Mouse (Mus musculus) liver, embryonic 14.5 days (tissue): Measurements from ENCODE around the gene Ltc4s. TPM values are rescaled to one million over a fixed set of nuclear protein-coding genes. Genes with fewer than 3 reads are reported as not detected.

ENCODE experiments used
- ATAC-seq: fragments of 200-750 bp; cut with Nextera tagmentation; 2 replicates; pipeline ENCODE4 v1.8.0; 2017; ENCODE audit warnings: moderate number of reproducible peaks, mild to moderate bottlenecking, moderate library complexity; ENCODE audit not compliant: insufficient read depth
- DNase-seq, 3 experiments: peaks; one replicate each; pipeline ENCODE4 v3.0.0-alpha.2; 2012 to 2013; ENCODE audit warnings: low read depth in 3 of 3, low spot score in 3 of 3
- H3K27ac ChIP-seq: fragments of 300-500 bp; sonication (generic); 2 replicates; pipeline ENCODE4 v1.5.1; 2014; ENCODE audit warnings: moderate library complexity, mild to moderate bottlenecking, control low read depth, inconsistent platforms
- H3K27me3 ChIP-seq: fragments of 300-500 bp; sonication (generic); 2 replicates; pipeline ENCODE4 v1.6.1; 2014; ENCODE audit warnings: mild to moderate bottlenecking, low read length, moderate library complexity; ENCODE audit not compliant: control insufficient read depth, insufficient read depth
- H3K36me3 ChIP-seq: fragments of 300-500 bp; sonication (generic); replicated peaks from 2 replicates; pipeline ENCODE4 v1.6.1; 2014; ENCODE audit warnings: low read depth; ENCODE audit not compliant: control insufficient read depth, insufficient read depth
- H3K4me1 ChIP-seq, 2 experiments: fragments of 200-500 bp in 1 of 2; fragments of 300-500 bp in 1 of 2; sonication (generic) in 1 of 2; replicated peaks; 2 replicates each; pipeline ENCODE4 v1.6.1; 2012 to 2014; ENCODE audit warnings: antibody characterized with exemption in 1 of 2, inconsistent platforms in 1 of 2, low read length in 1 of 2; ENCODE audit not compliant: control insufficient read depth in 2 of 2, insufficient read depth in 2 of 2
- H3K4me2 ChIP-seq: fragments of 300-500 bp; sonication (generic); 2 replicates; pipeline ENCODE4 v1.6.1; 2014; ENCODE audit warnings: low read depth, mild to moderate bottlenecking, control low read depth, moderate library complexity
- H3K4me3 ChIP-seq, 2 experiments: fragments of 200-500 bp in 1 of 2; fragments of 300-500 bp in 1 of 2; sonication (generic) in 1 of 2; 2 replicates each; pipeline ENCODE4 v1.5.1; 2012 to 2014; ENCODE audit warnings: low read depth in 2 of 2, low read length in 2 of 2, mild to moderate bottlenecking in 2 of 2, control low read depth in 1 of 2, inconsistent platforms in 1 of 2, moderate library complexity in 1 of 2; ENCODE audit not compliant: insufficient read depth in 1 of 2
- H3K9ac ChIP-seq: fragments of 300-500 bp; sonication (generic); replicated peaks from 2 replicates; pipeline ENCODE4 v1.6.1; 2014; ENCODE audit warnings: mild to moderate bottlenecking, control low read depth, moderate library complexity
- H3K9me3 ChIP-seq: fragments of 300-500 bp; sonication (generic); 2 replicates; pipeline ENCODE4 v1.6.1; 2016; ENCODE audit warnings: low read length, mixed read lengths; ENCODE audit not compliant: control insufficient read depth
- CTCF ChIP-seq: IDR thresholded peaks from 2 replicates; pipeline ENCODE4 v1.5.1; 2016; ENCODE audit warnings: antibody characterized with exemption, low read depth, control low read depth
- EP300 ChIP-seq: IDR thresholded peaks from 2 replicates; pipeline ENCODE4 v1.6.1; 2016; ENCODE audit warnings: antibody characterized with exemption, low read depth
- WGBS: fragments of 180-500 bp; shearing (Covaris S2); extraction: QIAGEN DNeasy Blood & Tissue Kit; methylation state at CpG from one replicate; pipeline ENCODE4 v1.1.7; 2014; ENCODE audit not compliant: insufficient replicate concordance; 5-methylcytosine and 5-hydroxymethylcytosine counted together
- polyA plus RNA-seq, 2 experiments: library from polyadenylated mRNA; depleted of rRNA in 1 of 2; stranded (reverse) in 1 of 2; unstranded in 1 of 2; fragments of >200 nt; fragmentation: Nextera tagmentation in 1 of 2; extraction: Ambion mirVana in 1 of 2; gene quantifications; 2 replicates each; pipeline versions ENCODE4 v1.2.1 to v1.2.3; 2012 to 2014

Gene Ltc4s
- polyA plus RNA-seq (2012; rRNA removed) (0.54 and 0.81 TPM in 2 replicates), polyA plus RNA-seq (2014; fragmentation: Nextera tagmentation; extraction: Ambion mirVana) (0.61 and 0.83 TPM in 2 replicates)

DNA sequence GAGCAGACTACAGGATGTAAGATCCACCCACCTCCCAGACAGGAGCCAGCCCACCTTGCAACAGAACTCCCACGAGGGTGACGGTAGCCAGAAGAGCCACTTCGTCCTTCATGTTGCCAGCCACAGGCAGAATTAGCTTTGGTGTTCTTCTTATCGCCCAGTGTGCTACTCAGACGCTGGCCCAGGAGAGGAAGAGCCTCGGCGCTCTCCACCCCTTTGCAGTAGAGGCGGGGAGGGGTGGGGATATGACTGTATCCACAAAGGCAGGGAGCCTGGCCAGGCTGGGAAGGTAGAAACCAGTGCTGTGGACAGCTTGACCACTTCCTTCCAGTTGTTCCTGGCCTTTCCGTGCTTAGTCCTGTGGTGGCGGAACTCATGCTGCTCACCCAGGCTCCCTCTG lies at the start of gene Ltc4s:
Gene Ltc4s (minus strand): TSS at position 293 of the 400 bp plus-strand sequence.
- peak within 1 kb of the TSS; percentile 62 to 77; a peak in 2 of 4 replicates for H3K4me3 ChIP-seq
- TF ChIP-seq CTCF (no peak), EP300 (no peak)
- H3K9ac ChIP-seq: no peak within 1 kb of the TSS
- no peak within 1 kb of the TSS for H3K27ac ChIP-seq
- DNase-seq (no peak), ATAC-seq (peak; percentile 27; the same call in 1 of the 2 replicates)
- peaks cover 23 to 25% of the 10 kb centered on the region in 2 experiments for H3K4me1 ChIP-seq
- H3K36me3 ChIP-seq: peaks cover 17% of the 10 kb centered on the region
- peak within 1 kb of the TSS; percentile 100 for H3K4me2 ChIP-seq
- 6% methylated on average over 10 of the region's 10 CpGs for WGBS
- H3K9me3 ChIP-seq: no peaks in the 10 kb centered on the region
- H3K27me3 ChIP-seq: no peaks in the 10 kb centered on the region; the same call in 1 of the 2 replicates

DNA sequence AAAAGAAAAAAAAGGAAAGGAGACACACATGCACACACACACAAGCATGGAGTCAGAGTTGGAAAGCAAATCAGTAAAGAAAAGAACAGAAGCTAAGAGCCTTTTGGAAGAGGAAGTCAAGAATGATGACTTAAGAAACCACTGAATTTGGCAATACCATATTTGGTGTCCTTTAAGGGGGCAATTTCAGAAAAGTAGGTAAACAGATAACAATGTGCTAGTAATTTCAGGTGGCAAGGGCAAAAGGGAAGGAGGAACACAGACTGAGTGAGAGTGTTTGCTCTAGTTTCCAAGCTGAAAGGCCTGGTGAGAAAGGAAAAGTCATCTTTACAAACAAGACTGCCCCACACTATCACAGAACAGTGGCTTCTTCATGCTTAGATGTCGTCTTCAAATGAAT lies 48.0 kb upstream of the Ltc4s start:
- DNase-seq: no peak
- H3K36me3 ChIP-seq: peaks cover 4% of the 10 kb centered on the region
- TF ChIP-seq CTCF: no peak
- no peak for TF ChIP-seq EP300
- no peaks in the 10 kb centered on the region for H3K9me3 ChIP-seq
- no peak for ATAC-seq
- no peak overlapping the region for H3K27ac ChIP-seq
- no peak overlapping the region for H3K4me3 ChIP-seq
- no peaks in the 10 kb centered on the region for H3K27me3 ChIP-seq
- whole genome bisulfite sequencing: 48% methylated on average over 1 of the region's 1 CpGs
- H3K4me1 ChIP-seq: peaks cover 6 to 13% of the 10 kb centered on the region in 2 experiments
- H3K9ac ChIP-seq: no peak overlapping the region
- H3K4me2 ChIP-seq: no peak overlapping the region

DNA sequence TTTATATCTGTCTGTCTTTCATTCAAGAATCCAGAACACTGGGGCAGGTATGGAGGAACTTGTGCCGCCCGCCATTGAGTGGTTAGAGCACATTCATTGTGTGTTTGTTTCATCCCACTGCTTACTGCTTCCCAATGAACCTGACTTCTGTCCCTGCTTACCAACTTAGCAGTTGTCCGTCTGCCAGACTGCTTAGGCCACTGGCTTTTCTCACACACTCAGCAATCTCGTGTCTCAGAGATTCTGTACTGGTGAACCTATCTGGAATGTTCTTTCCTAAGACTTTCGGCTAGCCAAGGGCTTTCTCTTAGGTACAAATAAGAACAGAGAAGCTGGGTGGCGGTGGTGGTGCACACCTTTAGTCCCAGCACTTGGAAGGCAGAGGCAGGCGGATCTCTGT lies 47.3 kb upstream of the Ltc4s start:
- Histone ChIP-seq H3K9me3 (no peaks in the 10 kb centered on the region), H3K36me3 (peaks cover 4% of the 10 kb centered on the region), H3K27ac (no peak overlapping the region), H3K9ac (no peak overlapping the region), H3K27me3 (no peaks in the 10 kb centered on the region), H3K4me3 (no peak overlapping the region), H3K4me1 (peaks cover 3 to 13% of the 10 kb centered on the region in 2 experiments), H3K4me2 (no peak overlapping the region)
- WGBS: 80% methylated on average over 7 of the region's 7 CpGs
- no peak for TF ChIP-seq CTCF
- no peak for TF ChIP-seq EP300
- no peak for DNase-seq
- ATAC-seq: no peak

DNA sequence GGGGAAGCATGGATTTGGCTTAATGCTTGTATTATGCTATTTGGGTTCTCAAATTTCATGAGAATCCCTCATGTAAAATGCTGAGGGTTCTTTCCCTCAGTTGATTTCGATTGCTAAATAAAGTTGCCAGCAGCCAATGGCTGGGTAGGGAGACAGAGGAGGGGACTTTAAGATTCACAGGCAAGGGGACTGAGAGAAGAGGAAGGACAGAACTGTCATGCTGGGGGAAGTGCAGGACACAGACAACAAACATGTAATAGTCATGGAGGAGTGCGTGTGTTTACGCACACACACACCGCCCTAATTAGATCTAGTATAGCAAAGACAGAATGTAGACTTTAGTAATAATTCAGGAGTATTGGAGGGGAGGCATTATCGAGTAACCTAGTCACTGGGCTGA lies 46.8 kb upstream of the Ltc4s start:
- DNase-seq: no peak
- H3K9me3 ChIP-seq: no peaks in the 10 kb centered on the region
- TF ChIP-seq CTCF: no peak
- no peak for TF ChIP-seq EP300
- H3K9ac ChIP-seq: no peak overlapping the region
- no peak overlapping the region for H3K27ac ChIP-seq
- no peaks in the 10 kb centered on the region for H3K27me3 ChIP-seq
- no peak overlapping the region for H3K4me2 ChIP-seq
- WGBS: 80% methylated on average over 5 of the region's 5 CpGs
- no peak overlapping the region for H3K4me3 ChIP-seq
- peaks cover 2 to 9% of the 10 kb centered on the region in 2 experiments; a peak in 3 of 4 replicates for H3K4me1 ChIP-seq
- peaks cover 4% of the 10 kb centered on the region for H3K36me3 ChIP-seq
- ATAC-seq: no peak

DNA sequence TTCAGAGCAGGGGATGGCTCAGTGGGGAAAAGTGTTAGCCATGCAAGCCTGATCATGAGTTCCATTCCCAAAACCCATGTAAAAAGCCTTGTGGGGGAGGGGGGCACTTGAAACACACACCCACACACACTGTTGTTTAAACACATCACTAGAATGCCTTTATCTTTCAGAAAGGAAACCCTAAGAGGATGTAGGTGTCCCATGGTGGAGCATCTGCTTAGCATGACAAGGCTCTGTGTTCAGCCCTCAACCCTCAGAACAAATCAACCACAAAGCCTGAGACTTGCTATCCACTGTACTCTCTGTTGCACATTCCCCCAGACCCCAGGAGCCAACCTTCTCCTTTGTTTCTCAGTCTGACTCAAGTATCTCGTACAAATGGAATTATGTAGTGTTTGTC lies 41.6 kb upstream of the Ltc4s start:
- TF ChIP-seq CTCF: no peak
- TF ChIP-seq EP300: no peak
- H3K4me2 ChIP-seq: no peak overlapping the region
- DNase-seq (no peak), ATAC-seq (no peak)
- H3K4me3 ChIP-seq: no peak overlapping the region
- WGBS: 28% methylated on average over 1 of the region's 1 CpGs
- peaks cover 2 to 6% of the 10 kb centered on the region in 2 experiments; a peak in 1 of 4 replicates for H3K4me1 ChIP-seq
- no peaks in the 10 kb centered on the region for H3K9me3 ChIP-seq
- H3K36me3 ChIP-seq: no peaks in the 10 kb centered on the region; the same call in 1 of the 2 replicates
- H3K27me3 ChIP-seq: no peaks in the 10 kb centered on the region
- no peak overlapping the region for H3K9ac ChIP-seq
- no peak overlapping the region for H3K27ac ChIP-seq
